Mouse (Mus musculus): ENCODE results near the gene Olfr1080. TPM values are rescaled to one million over a fixed set of nuclear protein-coding genes. Genes with fewer than 3 reads are reported as not detected.
"Not testable (repeated sequence)": the region's sequence is repeated elsewhere in the genome, so short reads cannot be mapped to it uniquely, and the experiment has no call there.

Olfr1080 gene
- not detected for total RNA-seq (2021)
- long read RNA-seq, experiment 1 = 0 reads
- long read RNA-seq, experiment 2 = 0 reads

- DNase-seq (ENCODE audit: low spot score) = not testable (repeated sequence)
Observed at GRCm38 (mm10) chr2:86558135-86558534, at the start of gene Olfr1080. Gene Olfr1080, minus strand, starts transcription at chr2:86558235.

- DNase-seq (ENCODE audit: low spot score) = not testable (repeated sequence)
Observed at GRCm38 (mm10) chr2:86598866-86599265, 40.8 kb upstream of the Olfr1080 start, which contains the start of gene Olfr1082. Gene Olfr1082, minus strand, starts transcription at chr2:86598966.

GRCm38 (mm10) chr2:86542380-86542779 lies 15.7 kb downstream of the Olfr1080 start, which contains the start of gene Olfr1079:
Gene Olfr1079, minus strand, starts transcription at chr2:86542480.
- DNase-seq (ENCODE audit: low spot score) = no peak

- DNase-seq (ENCODE audit: low spot score) = no peak
Observed at GRCm38 (mm10) chr2:86530991-86531390, 27.0 kb downstream of the Olfr1080 start.

GRCm38 (mm10) chr2:86508161-86508560 lies 49.9 kb downstream of the Olfr1080 start, which contains the start of gene Olfr1076:
Gene Olfr1076, plus strand, starts transcription at chr2:86508461.
- no peak for DNase-seq (ENCODE audit: low spot score)

Other genes with a start within 250 kb of the Olfr1080 start
- gene Olfr1053, start 243.0 kb downstream of the Olfr1080 start, total RNA-seq (2021) = not detected
- gene Olfr1054, start 222.8 kb downstream of the Olfr1080 start, total RNA-seq (2021) = not detected
- gene Olfr1055, start 208.0 kb downstream of the Olfr1080 start, total RNA-seq (2021) = not detected
- not detected for gene Olfr1056, start 195.8 kb downstream of the Olfr1080 start, total RNA-seq (2021)
- not detected for gene Olfr1057, start 179.8 kb downstream of the Olfr1080 start, total RNA-seq (2021)
- not detected for gene Olfr1058, start 169.7 kb downstream of the Olfr1080 start, total RNA-seq (2021)
- gene Olfr1061, start 144.2 kb downstream of the Olfr1080 start, total RNA-seq (2021) = not detected
- gene Olfr1062, start 131.5 kb downstream of the Olfr1080 start, total RNA-seq (2021) = not detected
- gene Olfr1065, start 107.6 kb downstream of the Olfr1080 start, total RNA-seq (2021) = not detected
- gene Olfr1066, start 102.0 kb downstream of the Olfr1080 start, total RNA-seq (2021) = not detected
- gene Olfr228, start 70.8 kb downstream of the Olfr1080 start, total RNA-seq (2021) = not detected
- gene Olfr1076, start 49.8 kb downstream of the Olfr1080 start, total RNA-seq (2021) = not detected
- not detected for gene Olfr1079, start 15.8 kb downstream of the Olfr1080 start, total RNA-seq (2021)
- not detected for gene Olfr1082, start 40.7 kb upstream of the Olfr1080 start, total RNA-seq (2021)
- gene Olfr1084, start 81.5 kb upstream of the Olfr1080 start, total RNA-seq (2021) = not detected
- not detected for gene Olfr1085, start 103.8 kb upstream of the Olfr1080 start, total RNA-seq (2021)
- not detected for gene Olfr1086, start 121.9 kb upstream of the Olfr1080 start, total RNA-seq (2021)
- gene Olfr1087, start 140.2 kb upstream of the Olfr1080 start, total RNA-seq (2021) = not detected
- not detected for gene Olfr1089, start 175.5 kb upstream of the Olfr1080 start, total RNA-seq (2021)
- gene Olfr1090, start 200.8 kb upstream of the Olfr1080 start, total RNA-seq (2021) = not detected
- gene Olfr1093, start 224.2 kb upstream of the Olfr1080 start, total RNA-seq (2021) = not detected

Data from gastrocnemius, adult 18-20 months (tissue).